Mouse (Mus musculus): ENCODE results near the gene Ctxn1. TPM values are rescaled to one million over a fixed set of nuclear protein-coding genes. Genes with fewer than 3 reads are reported as not detected.
A peak's percentile ranks its signal among the peaks of the same experiment; 100 is the strongest.

Gene Ctxn1
- total RNA-seq, 2 experiments from 2014 or later, result 3.8 to 4.5 TPM

DNA sequence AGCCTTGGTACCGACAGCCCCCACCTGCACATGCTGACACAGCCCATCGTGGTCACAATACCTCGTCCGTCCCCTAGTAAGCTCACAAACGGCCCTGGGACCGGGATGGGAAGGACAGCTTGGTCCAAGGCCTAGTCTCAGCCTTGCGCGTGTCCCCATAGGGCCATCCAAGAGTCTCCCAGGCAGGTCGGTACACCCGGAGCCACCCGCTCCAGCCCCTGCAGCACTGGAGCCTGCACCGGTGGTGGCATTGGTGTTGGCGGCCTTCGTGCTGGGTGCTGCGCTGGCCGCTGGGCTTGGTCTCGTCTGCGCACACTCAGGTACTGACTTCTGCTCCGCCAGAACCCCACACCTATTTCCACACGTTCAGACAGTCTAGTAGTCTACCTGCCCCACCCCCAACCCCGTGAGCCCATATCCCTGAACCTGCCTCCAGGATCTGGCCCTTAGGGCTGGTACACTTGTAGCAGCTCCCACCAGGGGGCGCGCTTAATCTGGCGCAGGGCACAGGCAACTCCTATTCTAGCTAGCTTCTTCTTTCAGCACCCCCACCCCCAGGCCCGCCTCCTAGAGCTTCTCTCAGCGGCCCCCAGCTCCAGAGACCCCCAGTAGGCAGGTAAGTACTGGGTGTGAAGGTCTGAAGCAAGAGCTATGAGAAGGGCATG, 8.6 kb downstream of the Ctxn1 start:
- DNase-seq, result peak; percentile 92

DNA sequence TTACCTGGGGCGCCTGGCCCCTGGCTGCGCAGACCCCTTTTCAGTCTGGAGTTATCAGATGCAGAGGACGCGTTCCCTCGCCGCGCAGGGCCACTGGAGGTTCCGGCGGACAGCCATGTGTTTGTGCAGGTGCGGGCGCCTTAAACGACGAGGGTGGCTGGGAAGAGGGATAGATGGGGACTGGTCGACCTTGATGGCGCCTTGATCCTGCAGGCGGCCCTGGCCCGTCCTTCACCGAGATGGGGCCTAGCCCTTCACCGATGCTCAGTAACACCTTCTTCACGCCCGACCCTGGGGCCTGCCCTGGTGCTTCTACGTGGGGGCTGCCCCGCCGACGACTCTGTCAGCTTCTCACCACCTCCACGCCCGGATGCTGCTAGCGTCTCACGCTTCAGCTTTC, 9.9 kb downstream of the Ctxn1 start:
- DNase-seq, result peak; percentile 59

DNA sequence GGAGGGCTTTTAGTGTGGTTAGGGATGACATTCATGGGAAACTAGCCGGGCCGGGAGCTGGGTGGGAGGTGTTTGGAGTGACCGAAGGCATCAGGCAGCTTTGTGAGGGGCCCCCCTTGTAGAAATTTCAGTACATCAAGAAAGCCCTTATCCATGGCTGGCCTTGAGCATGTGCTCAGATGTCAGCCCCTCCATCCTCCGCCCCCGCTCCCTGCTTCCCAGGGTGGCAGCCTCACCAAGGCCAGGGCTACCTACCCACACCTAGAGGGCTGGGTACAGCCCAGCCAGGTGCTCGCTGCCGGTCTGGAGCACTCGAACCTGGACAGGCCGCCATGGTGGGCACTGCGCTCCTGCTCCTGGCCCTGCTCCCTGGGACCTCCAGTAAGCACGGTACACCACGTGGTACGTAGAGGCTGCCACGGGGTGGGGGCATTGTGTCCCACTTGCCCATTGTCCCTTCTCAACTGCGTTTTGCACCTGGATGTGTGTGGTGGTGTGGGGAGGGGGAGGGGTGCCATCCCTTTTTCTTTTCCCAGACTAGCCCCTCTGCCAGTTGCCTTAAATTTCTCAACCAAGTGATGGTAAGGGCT, 11.0 kb downstream of the Ctxn1 start, which contains the start of gene Tgfbr3l:
TSS of gene Tgfbr3l (plus strand) at position 264 of the 590 bp plus-strand sequence.
- no peak for DNase-seq

DNA sequence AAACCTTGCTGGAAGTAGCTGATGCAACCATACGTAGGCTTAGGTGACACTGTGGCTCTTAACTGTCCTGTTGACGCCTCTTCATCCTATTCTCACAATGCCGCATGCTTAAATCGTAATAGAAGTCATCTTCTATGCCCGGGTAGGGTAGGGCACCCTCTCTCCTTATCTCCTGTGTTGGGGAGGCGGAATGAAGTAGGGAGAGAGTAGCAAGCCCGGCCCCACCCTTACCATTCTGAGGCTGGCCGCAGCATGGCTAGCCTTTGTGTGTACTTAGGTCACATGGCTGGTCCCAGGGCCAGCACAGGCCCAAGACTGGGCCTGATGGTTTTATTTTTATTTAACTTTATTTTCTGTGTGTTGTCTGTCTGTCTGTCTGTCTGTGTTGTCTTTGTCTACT, 11.8 kb downstream of the Ctxn1 start:
- no peak for DNase-seq

DNA sequence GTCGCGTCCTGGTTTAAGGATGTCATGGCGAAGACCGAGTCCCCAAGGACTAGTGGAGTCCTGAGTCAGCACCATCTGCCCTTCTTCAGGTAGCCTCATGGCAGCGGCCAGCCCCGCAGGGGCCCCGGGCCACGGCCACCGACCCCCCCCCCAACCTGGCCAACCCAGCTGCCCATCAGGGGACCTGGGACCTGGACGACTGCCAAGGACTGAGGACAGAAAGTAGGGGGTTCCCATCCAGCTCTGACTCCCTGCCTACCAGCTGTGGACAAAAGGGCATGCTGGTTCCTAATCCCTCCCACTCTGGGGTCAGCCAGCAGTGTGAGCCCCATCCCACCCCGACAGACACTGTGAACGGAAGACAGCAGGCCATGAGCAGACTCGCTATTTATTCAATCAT, 13.3 kb downstream of the Ctxn1 start:
- DNase-seq, result no peak

DNA sequence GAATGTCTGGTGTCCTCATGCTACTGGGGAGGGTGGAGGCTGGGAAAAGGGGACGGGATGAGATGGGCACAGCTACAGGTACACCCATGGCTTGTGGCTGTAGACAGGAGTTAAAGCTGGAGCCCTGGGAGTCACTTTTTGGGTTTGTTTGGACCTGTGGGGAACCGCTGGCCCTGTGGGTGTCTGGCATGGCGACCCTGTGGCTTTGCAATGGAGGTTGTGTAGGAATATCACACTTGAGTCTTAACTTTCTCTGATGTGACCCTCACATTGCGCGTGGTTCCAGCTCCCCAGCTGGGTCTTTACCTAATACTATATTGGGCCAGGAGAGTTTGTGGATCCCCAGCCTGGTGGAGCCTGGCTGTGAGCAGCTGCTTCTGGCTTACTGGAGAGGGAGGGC, 14.0 kb downstream of the Ctxn1 start:
- no peak for DNase-seq

DNA sequence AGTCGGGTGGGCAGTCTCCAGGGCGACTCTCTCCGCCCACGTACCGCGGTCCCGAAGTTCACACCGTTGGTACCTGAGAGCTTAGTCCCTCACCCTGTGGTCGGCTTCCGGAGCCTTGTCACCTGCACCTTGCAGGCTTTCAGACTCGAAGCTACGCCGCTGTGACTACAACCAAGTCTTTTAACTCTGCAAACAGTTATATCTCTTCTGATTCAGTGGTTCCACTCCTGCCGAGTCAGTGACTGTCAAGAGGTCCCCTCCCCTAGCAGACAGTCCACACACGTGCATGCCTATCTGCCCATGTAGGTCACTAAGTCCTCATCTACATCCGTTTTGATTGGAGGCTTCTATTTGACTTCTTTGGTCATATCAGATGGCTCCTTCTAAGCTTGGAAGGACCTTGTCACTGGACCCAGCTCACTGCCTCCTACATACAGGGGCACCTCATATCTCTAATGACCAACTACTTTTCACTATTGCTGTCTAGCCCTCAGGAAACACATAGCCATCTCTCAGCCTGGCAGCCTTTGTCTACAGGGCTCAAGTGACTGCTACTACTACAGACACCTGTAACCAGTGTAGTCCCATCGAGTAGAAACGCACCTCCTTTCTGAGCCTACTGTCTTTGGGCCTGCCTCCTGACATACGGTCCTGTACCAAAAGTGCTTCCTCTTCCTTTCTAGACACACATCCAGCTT, 19.7 kb downstream of the Ctxn1 start:
- DNase-seq, result no peak

DNA sequence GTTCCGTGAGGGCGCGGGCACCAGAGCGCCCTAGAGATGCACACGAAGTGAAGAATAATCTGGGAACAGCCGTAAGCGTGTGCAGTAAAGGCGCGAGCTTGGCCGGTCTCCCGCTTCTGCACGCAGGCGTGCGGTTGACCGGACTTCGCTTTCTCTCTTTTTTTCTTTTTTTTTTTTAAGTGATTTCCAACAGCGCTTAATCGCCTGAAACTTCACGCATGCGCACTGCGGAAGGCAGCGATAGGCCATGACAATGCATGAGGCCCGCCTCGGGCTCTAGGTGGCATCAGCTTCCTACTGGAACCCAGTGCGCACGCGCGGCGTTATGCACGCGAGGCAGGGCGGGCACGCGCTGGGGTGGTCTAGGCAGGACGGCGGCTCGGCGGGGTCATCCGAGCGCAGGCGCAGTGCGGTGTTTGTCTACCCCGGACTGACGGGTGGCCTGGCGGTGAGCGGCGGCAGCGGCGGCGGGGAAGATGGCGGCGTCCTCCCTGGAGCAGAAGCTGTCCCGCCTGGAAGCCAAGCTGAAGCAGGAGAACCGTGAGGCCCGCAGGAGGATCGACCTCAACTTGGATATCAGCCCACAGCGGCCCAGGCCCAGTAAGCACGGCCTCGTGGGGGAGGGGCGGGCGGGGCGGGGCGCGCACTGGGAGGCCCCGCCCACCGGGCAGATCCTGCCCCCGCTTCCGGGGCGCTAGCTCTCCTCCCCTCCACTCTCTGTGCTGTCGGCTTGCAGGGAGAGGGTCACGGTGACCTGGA, 20.5 kb downstream of the Ctxn1 start, which contains the start of the genes Map2k7 and Gm49320:
TSS of gene Map2k7 (plus strand) at position 307 of the 759 bp plus-strand sequence.
TSS of gene Gm49320 (plus strand) at position 432 of the 759 bp plus-strand sequence.
- DNase-seq, result peak; percentile 100

DNA sequence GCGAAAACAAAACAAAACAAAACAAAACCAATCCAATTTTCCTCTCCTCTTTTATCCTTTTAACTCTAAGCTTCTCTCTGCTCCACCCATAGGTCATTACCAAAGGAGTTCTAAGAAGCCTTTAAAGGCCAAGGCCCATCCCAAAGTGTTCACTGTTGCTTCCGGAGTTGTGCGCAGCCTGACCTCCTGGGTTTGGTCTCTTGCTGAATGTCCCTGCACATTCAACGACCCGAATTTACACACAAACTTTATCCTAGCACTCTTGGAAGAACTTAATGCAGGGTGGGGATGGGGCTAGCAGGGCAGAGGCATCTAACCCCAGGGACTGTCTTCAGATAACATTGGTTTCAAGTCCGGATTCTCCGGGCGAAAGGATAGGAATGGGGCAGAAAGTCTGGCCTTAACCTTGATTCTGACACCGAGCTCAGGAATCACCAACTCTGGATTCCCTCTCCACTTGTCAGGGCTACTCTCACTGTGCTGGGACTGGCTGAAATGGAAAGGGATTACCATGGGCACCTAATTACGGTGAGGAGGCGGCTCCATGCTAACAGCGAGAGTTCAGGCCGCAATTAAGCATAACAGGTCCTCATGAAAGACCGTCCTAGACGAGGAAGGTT, 21.1 kb downstream of the Ctxn1 start:
- DNase-seq, result no peak

DNA sequence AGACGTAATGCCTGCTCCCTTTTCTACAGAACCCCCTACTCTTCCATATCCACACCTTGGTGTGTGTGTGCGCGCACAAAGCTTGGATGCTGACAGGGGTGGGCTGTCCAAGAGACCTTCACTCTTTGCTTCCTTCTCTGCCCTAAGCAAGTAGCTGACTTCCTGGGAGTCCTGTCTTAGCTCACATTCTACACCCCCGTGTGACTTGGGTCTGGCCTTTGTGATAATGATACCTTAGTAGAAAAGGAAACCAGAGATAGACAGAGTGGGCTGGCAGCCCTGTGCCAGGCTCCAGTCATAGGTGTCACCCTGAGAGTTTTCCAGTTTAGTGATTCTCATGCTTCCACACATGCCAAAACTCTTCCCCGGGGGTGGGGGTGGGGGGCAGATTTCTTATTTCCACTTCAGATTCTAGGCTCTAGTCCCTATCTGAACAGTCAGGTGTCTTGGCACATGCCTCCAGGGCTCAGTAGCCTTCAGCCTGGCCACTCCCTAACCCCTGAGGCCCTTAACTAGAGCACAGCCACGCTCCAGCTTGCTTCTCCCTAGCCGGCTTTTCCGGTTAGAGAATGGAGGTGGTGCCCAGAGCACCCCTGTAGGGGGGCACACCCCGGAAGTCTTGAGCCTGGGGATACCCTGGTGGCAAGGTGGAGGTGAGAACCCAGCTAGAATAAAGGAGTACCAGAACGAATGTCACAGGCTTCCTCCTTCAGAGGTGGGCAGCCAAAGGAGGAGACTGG, 28.3 kb downstream of the Ctxn1 start:
- no peak for DNase-seq

DNA sequence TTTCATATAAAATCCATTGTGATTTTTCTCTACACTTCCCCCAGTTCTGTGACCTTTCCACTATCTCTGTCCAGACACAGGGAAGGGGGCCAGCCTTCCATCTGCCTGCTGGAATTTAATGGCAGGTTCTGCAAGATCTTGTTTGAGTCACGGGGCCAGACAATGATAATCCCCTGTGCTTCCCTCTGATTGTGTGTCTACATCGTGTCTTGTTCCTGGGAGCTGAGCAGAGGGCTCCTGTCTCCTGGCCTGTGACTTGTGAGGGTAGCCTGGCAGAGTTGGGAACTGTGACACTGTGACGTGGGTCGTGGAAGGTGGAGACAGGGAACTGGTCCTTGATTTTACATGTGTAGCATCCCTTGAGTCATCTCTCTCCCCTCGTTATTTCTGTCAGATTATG, 29.3 kb downstream of the Ctxn1 start:
- no peak for DNase-seq

DNA sequence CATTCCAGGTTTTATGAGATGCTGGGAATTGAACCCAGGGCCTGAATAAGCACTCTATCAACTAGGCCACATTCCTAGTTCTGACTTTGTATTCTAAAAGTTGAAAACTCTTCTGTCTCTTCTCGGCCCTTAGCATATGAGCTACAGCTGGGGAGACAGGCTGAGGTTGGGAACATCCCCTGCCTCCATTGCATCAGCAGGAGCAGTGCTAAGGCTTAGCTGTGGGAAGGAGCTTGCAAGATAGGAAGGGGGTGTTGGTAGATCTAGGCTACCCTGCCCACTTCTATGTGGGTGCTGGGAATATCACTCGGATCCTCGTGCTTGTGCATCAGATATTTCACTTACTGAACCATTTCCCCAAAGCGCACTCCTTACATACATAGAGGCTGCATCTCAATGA, 31.2 kb downstream of the Ctxn1 start:
- DNase-seq, result no peak

DNA sequence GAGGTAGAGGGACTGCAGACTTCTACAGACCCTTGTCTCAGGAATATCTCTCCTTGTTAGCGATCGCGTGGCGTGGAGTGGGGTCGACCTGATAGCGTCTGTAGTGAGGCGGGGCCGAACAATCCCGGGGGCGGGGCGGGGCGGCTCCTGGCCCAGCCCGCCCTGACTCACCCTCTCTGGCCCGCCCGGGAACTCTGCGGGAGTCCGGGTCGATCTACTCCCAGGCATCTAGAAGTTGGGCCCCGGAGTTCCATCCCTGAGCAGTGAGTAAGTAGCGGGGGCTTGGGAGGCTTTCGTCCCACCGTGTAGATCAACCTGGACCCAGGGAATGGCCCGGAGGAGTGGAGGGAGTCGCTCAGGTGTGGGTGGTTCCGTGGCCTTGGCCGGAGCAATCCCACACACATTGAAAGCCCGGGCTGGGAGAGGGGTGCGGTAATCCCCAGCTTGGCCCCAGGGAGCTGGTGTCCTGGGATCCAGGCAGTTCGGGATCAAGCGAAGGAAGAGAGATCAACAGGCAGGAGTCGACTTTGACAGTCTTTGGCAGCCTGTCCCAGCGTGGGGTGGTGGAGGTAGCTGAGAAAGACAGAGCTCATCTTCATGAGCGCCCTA, 32.2 kb downstream of the Ctxn1 start, which contains the start of gene Lrrc8e:
TSS of gene Lrrc8e (plus strand) at position 89 of the 609 bp plus-strand sequence.
- no peak for DNase-seq

DNA sequence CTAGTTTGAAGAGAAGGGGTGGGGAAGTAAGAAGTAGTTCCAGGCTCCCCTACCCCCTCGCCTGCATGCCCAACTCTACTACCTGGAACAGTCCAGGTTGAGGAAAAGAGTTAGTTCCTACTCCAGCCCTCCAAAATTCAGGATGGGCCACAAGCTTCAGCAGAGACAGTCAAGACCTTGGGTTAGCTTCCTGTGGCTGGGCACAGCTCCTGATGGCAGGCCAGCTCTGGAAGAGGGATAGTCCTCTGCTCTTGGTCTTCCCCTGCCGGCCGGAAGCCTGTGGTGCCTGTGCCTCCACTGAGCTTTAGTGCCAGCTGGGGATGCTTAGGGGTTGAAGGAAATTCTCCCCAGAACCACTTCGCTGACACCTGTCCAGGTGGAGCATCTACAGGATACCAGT, 32.8 kb downstream of the Ctxn1 start:
- DNase-seq, result no peak

DNA sequence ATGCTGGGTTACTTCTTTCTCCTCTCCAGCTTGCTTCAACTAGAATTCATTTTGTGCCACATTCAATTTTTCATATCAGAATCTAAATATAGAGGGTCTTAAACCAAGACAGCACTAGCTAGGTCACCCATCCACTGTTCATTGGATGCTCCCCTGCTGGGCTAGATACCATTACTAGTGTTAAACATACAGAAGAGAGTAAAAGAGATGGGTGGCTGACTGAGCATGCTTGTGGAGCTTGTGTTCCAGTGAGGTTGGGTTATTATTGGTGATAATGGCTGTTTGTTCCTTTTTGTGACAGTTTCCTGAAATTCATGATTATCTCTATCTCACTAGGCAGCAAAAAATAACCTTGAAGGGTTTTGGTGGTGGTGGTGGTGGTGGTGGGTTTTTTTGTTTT, 37.0 kb downstream of the Ctxn1 start:
- no peak for DNase-seq

DNA sequence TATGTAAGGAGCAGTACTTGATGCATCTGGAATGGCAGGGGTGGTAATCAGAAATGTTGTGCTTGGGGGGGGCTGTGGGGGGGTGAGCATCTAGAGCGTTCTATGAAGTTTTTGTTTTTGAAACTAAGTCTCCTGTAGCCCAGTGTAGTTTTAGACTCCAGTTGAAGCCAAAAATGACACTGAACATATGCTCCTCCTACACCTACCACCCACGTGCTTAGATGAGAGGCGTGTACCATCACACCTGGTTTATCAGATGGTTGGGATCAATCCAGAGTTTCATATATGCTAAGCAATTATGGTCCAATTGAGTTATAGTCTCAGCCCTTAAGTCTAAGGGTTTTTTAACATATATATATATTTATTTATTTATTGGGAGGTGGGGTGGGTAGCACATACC, 39.5 kb downstream of the Ctxn1 start:
- DNase-seq, result no peak

DNA sequence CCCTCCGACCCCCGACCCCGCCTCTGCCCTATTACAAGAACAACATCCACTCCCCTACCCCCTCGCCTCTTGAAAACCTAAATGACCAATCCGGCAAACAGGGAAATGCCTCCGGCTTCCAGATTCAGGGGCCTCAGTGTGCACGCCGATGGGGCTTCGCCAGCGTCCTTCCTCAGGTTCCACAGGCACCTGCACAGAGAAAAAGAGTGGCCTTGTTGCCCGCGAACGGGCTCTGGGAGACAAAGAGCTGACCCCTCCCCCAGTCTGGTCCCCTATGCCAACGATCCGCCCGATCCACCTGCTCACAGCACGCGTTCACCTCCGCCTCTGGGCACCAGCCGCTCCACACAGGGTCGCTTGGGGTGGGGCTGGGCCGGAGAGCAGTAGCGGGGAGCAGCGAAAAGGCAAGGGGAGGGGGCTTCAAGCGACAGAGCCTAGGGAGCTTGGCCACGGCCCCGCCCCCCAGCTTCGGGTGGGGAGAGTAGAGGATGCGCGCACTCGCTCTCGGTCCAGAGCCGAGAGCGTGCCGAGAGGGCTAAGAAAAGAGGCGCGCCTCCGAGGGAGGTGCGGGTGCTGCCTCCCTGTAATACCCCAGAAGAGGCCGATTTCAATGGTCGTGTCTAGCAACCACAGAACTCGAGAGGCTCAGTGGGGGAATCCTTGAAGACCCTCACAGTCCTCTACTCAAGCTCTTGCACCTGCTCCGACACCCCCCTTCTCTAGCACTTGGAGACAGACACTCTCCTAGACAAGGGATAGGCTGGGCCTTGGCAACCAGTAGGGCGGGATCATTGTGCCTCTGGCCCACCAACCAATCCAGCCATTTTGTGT, 42.1 kb downstream of the Ctxn1 start, which contains the start of gene Prr36:
TSS of gene Prr36 (minus strand) at position 669 of the 831 bp plus-strand sequence.
- DNase-seq, result no peak

DNA sequence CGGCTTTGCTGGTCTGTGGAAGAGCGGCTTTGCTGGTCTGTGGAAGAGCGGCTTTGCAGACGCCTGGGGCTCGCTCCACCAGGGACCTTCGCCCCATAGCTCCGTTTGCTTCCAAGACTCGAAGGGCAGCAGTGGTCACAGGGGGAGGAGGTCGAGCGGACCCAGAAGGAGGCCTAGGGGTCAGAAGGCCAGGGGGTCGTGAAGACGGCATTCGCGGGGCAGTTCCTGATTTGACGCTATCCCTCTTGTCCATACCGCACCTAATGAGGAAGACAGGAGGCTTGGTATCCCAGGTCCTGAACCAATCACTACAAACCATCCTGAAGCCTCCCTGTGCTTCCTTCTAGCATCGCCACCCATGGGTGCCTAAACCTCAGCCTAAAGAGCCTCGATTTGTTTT, 42.8 kb downstream of the Ctxn1 start:
- DNase-seq, result no peak

DNA sequence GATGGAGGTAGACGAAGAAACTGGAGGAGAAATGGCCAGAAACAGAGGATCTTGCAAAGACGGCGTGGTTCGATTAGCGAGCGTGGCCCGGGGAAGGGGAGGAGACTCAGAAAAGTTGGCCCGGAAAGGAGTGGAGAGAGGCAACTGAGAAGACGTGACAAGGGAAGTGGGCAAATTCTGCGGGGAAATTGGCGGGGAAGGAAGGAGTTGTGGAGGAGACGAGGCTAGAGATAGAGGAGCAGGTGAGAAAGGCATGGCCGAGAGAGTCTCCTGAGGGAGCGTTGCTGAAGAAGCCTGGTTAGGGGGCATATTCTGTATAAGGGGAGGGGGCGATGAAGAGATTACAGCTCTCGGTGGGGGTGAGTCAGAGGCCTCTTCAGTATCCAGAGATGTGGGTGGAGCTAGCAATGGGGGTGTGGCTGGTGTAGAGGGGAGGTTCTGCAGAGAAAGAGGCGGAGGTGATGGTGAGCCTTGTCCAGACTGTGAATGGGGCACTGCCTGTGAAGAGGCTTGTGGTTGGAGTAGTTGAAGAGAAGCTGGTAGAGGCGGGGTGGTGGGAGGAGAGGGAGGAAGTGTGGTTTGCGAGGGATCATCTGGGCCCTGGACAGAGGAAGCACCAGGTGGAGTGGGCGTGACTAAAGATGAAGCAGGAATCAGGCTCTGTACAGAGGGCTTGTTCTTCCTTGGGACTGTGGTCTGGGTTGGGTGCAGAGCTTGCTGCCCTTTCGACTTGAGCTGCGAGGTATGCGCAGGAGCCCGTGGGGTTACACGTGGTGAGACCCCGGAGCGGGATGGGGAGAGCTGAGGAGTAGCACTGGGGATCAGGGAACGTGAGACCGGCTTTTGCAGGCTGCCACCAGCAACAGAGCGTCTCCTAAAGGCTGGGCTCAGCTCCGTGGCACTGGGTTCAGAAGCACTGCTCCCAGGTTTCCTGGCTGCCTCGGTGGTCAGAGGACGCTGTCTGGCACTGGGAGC, 44.8 kb downstream of the Ctxn1 start:
- no peak for DNase-seq

Measured in gastrocnemius, postnatal 10 days (tissue).